Mouse (Mus musculus) intestine, postnatal 0 days (tissue): ENCODE results near the gene Cacna1a. TPM values are rescaled to one million over a fixed set of nuclear protein-coding genes. Genes with fewer than 3 reads are reported as not detected.

ENCODE experiments used
- ATAC-seq: fragments of 200-750 bp; cut with Nextera tagmentation; 2 replicates; pipeline ENCODE4 v1.8.0; 2017; ENCODE audit warnings: mild to moderate bottlenecking, moderate TSS enrichment, moderate library complexity
- H3K27ac ChIP-seq: fragments of 300-500 bp; sonication (generic); 2 replicates; pipeline ENCODE4 v1.5.1; 2014; ENCODE audit warnings: mild to moderate bottlenecking, low read depth, low read length, moderate library complexity
- H3K27me3 ChIP-seq: fragments of 300-500 bp; sonication (generic); replicated peaks from 2 replicates; pipeline ENCODE4 v1.6.1; 2014; ENCODE audit warnings: low read length, mixed read lengths; ENCODE audit not compliant: control insufficient read depth, insufficient read depth
- H3K36me3 ChIP-seq: fragments of 300-500 bp; sonication (generic); 2 replicates; pipeline ENCODE4 v1.6.1; 2014; ENCODE audit warnings: mild to moderate bottlenecking, moderate library complexity; ENCODE audit not compliant: control insufficient read depth, insufficient read depth
- H3K4me1 ChIP-seq: fragments of 300-500 bp; sonication (generic); replicated peaks from 2 replicates; pipeline ENCODE4 v1.6.1; 2014; ENCODE audit warnings: antibody characterized with exemption, low read length, mixed read lengths; ENCODE audit not compliant: control insufficient read depth, insufficient read depth
- H3K4me2 ChIP-seq: fragments of 300-500 bp; sonication (generic); replicated peaks from 2 replicates; pipeline ENCODE4 v1.6.1; 2014; ENCODE audit warnings: low read depth, mild to moderate bottlenecking, moderate library complexity
- H3K4me3 ChIP-seq: fragments of 300-500 bp; sonication (generic); 2 replicates; pipeline ENCODE4 v1.5.1; 2014; ENCODE audit warnings: low read depth, low read length
- H3K9ac ChIP-seq: fragments of 300-500 bp; sonication (generic); 2 replicates; pipeline ENCODE4 v1.6.1; 2014; ENCODE audit warnings: mild to moderate bottlenecking, low read depth, low read length
- H3K9me3 ChIP-seq: fragments of 300-500 bp; sonication (generic); 2 replicates; pipeline ENCODE4 v1.6.1; 2016; ENCODE audit warnings: mixed run types; ENCODE audit not compliant: control insufficient read depth
- CTCF ChIP-seq: sonication (generic); IDR thresholded peaks from 2 replicates; pipeline ENCODE4 v1.5.1; 2016; ENCODE audit warnings: low read depth, mild to moderate bottlenecking, control low read depth, antibody characterized with exemption, moderate library complexity
- WGBS: fragments of 180-500 bp; shearing (Covaris S2); extraction: QIAGEN DNeasy Blood & Tissue Kit; methylation state at CpG from one replicate; pipeline ENCODE4 v1.1.7; 2014; 5-methylcytosine and 5-hydroxymethylcytosine counted together
- polyA plus RNA-seq: library from polyadenylated mRNA; unstranded; fragments of >200 nt; fragmentation: Nextera tagmentation; extraction: Ambion mirVana; gene quantifications from 2 replicates; pipeline ENCODE4 v1.2.1, GENCODE M21; 2015

Gene Cacna1a
- polyA plus RNA-seq, 1 experiment from 2014 or later: 2.4 TPM

DNA sequence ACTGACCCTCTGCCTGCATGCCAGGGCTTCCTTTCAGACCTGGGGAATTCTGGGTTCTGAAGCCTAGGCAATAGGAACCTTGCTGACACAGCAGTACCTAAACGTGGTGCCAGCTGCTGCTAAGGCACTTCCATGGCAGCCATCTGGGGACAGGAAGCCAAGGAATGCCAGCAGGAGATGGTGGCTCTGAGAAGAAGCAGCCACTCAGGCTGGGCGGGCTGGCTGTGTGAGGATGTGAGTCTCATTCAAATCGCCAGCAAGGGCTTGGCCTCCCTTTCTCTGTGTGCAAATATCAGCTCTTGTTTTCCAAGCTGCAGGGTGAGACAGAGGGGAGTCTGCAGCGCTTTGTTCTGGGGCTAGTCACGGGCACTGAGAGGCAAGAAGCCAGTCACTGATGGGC is 71.0 kb downstream of the Cacna1a start:
- H3K4me3 ChIP-seq: no peak overlapping the region
- H3K27ac ChIP-seq: no peak overlapping the region
- no peak for ATAC-seq
- WGBS: 29% methylated on average over 5 of the region's 5 CpGs
- H3K4me1 ChIP-seq: no peaks in the 10 kb centered on the region
- no peaks in the 10 kb centered on the region for H3K36me3 ChIP-seq
- H3K4me2 ChIP-seq: no peak overlapping the region
- no peaks in the 10 kb centered on the region; the same call in 1 of the 2 replicates for H3K9me3 ChIP-seq
- H3K9ac ChIP-seq: no peak overlapping the region
- no peaks in the 10 kb centered on the region for H3K27me3 ChIP-seq
- TF ChIP-seq CTCF: no peak

DNA sequence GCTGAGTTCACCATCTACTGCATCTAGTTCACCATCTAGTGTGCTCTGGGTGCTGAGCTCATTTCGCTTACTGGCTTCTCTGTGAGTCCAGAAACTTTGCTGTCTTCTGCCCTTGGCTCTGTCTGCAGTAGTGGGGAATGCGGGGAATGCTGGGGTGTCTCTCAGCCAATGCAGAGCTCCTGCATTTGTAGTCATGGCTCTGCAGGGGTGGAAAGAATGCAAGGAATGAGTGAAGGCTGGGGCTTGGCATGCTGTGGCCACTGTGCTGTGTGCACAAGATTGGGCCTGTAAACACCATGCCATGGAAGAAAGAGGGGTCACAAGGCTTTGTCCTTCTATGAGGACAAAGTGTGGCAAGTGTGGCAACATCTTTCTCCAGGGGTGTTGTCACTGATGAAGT is 72.5 kb downstream of the Cacna1a start:
- no peaks in the 10 kb centered on the region for H3K27me3 ChIP-seq
- H3K9me3 ChIP-seq: no peaks in the 10 kb centered on the region; the same call in 1 of the 2 replicates
- H3K27ac ChIP-seq: no peak overlapping the region
- no peak for ATAC-seq
- no peaks in the 10 kb centered on the region for H3K36me3 ChIP-seq
- H3K4me2 ChIP-seq: no peak overlapping the region
- 50% methylated on average over 2 of the region's 2 CpGs for WGBS
- no peak for TF ChIP-seq CTCF
- H3K9ac ChIP-seq: no peak overlapping the region
- no peaks in the 10 kb centered on the region for H3K4me1 ChIP-seq
- H3K4me3 ChIP-seq: no peak overlapping the region

DNA sequence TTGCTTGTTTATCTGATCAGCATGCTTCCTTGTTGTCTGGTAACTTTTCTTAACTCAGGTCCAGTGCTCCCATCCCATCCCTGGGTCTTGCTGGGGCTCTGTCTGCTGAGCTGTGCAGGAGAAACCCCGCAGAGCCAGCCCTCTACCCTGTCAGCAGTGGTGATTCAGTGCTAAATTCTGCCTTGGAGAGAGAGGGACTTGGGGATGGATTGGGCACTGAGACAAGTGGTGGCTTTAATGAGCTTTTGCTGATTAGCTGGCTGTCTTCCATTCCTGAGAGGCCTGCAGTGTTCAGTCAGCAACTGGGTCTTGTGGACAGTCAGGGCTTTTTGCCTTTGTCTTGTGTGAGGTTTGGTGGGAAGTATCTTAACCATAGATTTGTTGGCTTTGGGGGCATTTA is 78.7 kb downstream of the Cacna1a start:
- no peak for ATAC-seq
- Histone ChIP-seq H3K27ac (no peak overlapping the region), H3K27me3 (no peaks in the 10 kb centered on the region), H3K36me3 (no peaks in the 10 kb centered on the region), H3K4me3 (no peak overlapping the region), H3K4me2 (no peak overlapping the region), H3K9ac (no peak overlapping the region), H3K4me1 (no peaks in the 10 kb centered on the region), H3K9me3 (no peaks in the 10 kb centered on the region; the same call in 1 of the 2 replicates)
- WGBS: 79% methylated on average over 1 of the region's 1 CpGs
- TF ChIP-seq CTCF: no peak

DNA sequence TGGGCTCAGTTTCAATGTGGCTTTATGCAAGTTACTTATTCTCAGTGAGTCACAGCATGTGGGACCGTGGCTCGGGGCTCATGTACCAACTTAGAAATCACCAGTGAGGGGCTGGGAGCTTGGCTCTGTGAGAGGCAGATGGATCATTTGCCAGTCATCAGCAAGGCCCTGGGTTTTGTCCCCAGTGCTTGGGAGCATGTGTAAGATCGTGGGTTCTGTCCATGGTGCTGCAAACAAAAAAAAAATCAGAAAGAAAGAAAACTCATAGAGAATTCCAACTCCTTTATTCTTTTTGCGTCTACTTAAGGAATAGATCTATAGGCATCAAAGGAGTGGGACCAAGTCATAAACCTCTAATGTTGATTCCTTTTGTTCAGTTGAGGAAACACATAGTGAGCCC is 80.8 kb downstream of the Cacna1a start:
- Histone ChIP-seq H3K4me3 (no peak overlapping the region), H3K4me1 (no peaks in the 10 kb centered on the region), H3K36me3 (no peaks in the 10 kb centered on the region), H3K27ac (no peak overlapping the region), H3K4me2 (no peak overlapping the region), H3K9ac (no peak overlapping the region), H3K27me3 (no peaks in the 10 kb centered on the region), H3K9me3 (no peaks in the 10 kb centered on the region)
- TF ChIP-seq CTCF: no peak
- WGBS: 75% methylated on average over 4 of the region's 4 CpGs
- no peak for ATAC-seq

DNA sequence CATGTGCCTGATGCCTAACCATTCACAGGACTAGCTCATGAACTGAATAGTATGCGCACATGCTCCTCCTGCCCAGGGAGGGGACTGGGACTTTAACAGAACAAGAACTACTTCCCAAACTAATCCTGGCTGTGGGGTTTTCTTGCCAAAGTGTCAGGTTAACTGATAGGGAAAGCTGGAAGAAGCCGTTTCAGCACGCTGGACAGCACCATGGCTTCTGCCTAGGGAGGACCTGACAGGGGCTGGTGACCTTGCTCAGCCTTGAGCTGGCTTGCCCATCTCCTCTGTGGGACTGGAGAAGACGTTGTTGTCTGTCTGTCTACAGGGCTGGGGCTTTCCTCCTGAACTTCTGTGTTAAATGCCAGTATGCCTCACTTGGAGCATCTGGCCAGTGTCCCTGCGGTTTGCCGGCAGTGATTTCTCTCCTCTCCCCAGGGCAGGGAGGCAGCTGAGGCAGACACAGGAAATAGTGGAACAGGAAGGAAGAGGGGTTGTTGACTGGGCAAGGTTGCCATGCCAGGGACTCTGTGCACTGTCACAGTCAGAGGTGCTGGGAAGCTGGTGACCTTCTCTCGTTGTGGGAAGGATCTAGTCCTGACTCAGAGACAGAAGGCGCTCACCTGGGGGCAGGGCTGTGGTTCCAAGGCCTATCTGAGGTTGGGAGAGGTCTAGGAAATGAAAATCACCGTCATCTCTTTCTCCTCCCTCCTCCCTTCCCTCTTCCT is 83.2 kb downstream of the Cacna1a start:
- Histone ChIP-seq H3K27me3 (no peaks in the 10 kb centered on the region), H3K27ac (no peak overlapping the region), H3K4me3 (no peak overlapping the region), H3K4me1 (no peaks in the 10 kb centered on the region), H3K36me3 (no peaks in the 10 kb centered on the region), H3K4me2 (no peak overlapping the region), H3K9me3 (no peaks in the 10 kb centered on the region), H3K9ac (no peak overlapping the region)
- no peak for ATAC-seq
- no peak for TF ChIP-seq CTCF
- WGBS: 45% methylated on average over 9 of the region's 9 CpGs

DNA sequence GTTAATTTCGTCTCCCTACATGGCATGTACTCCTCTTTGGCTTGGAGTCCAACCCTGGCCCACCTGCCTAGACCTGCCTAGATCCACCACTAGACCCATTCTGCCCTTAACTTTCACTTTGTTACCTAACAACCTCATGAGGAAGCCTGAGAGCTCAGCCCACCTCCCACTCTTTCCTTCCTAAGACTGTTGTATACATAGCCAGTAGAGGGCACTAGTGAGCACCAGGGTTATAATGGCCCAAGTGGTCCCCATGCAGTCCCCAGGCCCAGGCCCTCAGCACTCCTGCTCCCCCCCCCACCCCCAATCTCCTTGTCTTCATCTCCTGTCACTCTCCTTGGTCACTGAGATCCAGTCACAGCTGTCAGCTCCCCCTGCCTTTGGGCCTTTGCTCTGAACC is 86.2 kb downstream of the Cacna1a start:
- Histone ChIP-seq H3K36me3 (no peaks in the 10 kb centered on the region), H3K4me1 (no peaks in the 10 kb centered on the region), H3K27me3 (no peaks in the 10 kb centered on the region), H3K27ac (no peak overlapping the region), H3K9ac (no peak overlapping the region), H3K9me3 (no peaks in the 10 kb centered on the region), H3K4me2 (no peak overlapping the region), H3K4me3 (no peak overlapping the region)
- ATAC-seq: no peak
- TF ChIP-seq CTCF: peak; percentile 54
- WGBS: 80% methylated on average over 1 of the region's 1 CpGs
